Mouse (Mus musculus): ENCODE measurements around the gene Trim17. TPM values are rescaled to one million over a fixed set of nuclear protein-coding genes. Genes with fewer than 3 reads are reported as not detected.

Trim17 gene
- polyA plus RNA-seq, 1 experiment from 2014 or later = 0.14 TPM

GRCm38 (mm10) chr11:58958536-58958935 is 4.1 kb downstream of the Trim17 start:
- no peaks in the 10 kb centered on the region for H3K9me3 ChIP-seq (replicated peaks; ENCODE audit: control insufficient read depth, low read length)
- DNase-seq (ENCODE audit: low spot score) = no peak
- 96% methylated on average over 6 of the region's 6 CpGs for WGBS
- no peak overlapping the region for H3K9ac ChIP-seq (replicated peaks; ENCODE audit: low read length)
- H3K4me2 ChIP-seq (ENCODE audit: low read depth, low read length) = no peak overlapping the region
- no peak overlapping the region for H3K27ac ChIP-seq (replicated peaks; ENCODE audit: low read depth, low read length)
- ATAC-seq (replicated peaks; ENCODE audit: insufficient number of reproducible peaks, low FRiP score, low TSS enrichment, low read depth) = no peak
- H3K27me3 ChIP-seq (ENCODE audit: control insufficient read depth, insufficient read depth, low read length) = peaks cover 5% of the 10 kb centered on the region; the same call in 1 of the 2 replicates
- H3K4me3 ChIP-seq (ENCODE audit: low read depth, low read length) = no peak overlapping the region
- no peaks in the 10 kb centered on the region; the same call in 1 of the 2 replicates for H3K4me1 ChIP-seq (ENCODE audit: control insufficient read depth, insufficient read depth, low read length)
- H3K36me3 ChIP-seq (replicated peaks; ENCODE audit: control insufficient read depth, insufficient read depth, low read depth, low read length) = no peaks in the 10 kb centered on the region

- Histone ChIP-seq H3K9ac (replicated peaks; ENCODE audit: low read length) (no peak overlapping the region; the same call in 1 of the 2 replicates), H3K36me3 (replicated peaks; ENCODE audit: control insufficient read depth, insufficient read depth, low read depth, low read length) (no peaks in the 10 kb centered on the region), H3K27me3 (ENCODE audit: control insufficient read depth, insufficient read depth, low read length) (peaks cover 5% of the 10 kb centered on the region; the same call in 1 of the 2 replicates), H3K4me3 (ENCODE audit: low read depth, low read length) (peak overlapping the region; percentile 40), H3K27ac (replicated peaks; ENCODE audit: low read depth, low read length) (no peak overlapping the region), H3K4me2 (ENCODE audit: low read depth, low read length) (peak overlapping the region; percentile 82), H3K4me1 (ENCODE audit: control insufficient read depth, insufficient read depth, low read length) (no peaks in the 10 kb centered on the region; the same call in 1 of the 2 replicates), H3K9me3 (replicated peaks; ENCODE audit: control insufficient read depth, low read length) (no peaks in the 10 kb centered on the region)
- WGBS = 38% methylated on average over 15 of the region's 15 CpGs
- DNase-seq (ENCODE audit: low spot score) = no peak
- no peak for ATAC-seq (replicated peaks; ENCODE audit: insufficient number of reproducible peaks, low FRiP score, low TSS enrichment, low read depth)
These were observed 4.8 kb downstream of the Trim17 start for GRCm38 (mm10) chr11:58959186-58959825.

GRCm38 (mm10) chr11:58959921-58960465 is 5.5 kb downstream of the Trim17 start:
- no peaks in the 10 kb centered on the region; the same call in 1 of the 2 replicates for H3K4me1 ChIP-seq (ENCODE audit: control insufficient read depth, insufficient read depth, low read length)
- no peaks in the 10 kb centered on the region for H3K9me3 ChIP-seq (replicated peaks; ENCODE audit: control insufficient read depth, low read length)
- 2% methylated on average over 40 of the region's 40 CpGs for WGBS
- H3K9ac ChIP-seq (replicated peaks; ENCODE audit: low read length) = peak overlapping the region; percentile 34; the same call in 1 of the 2 replicates
- H3K27me3 ChIP-seq (ENCODE audit: control insufficient read depth, insufficient read depth, low read length) = peaks cover 5% of the 10 kb centered on the region; the same call in 1 of the 2 replicates
- DNase-seq (ENCODE audit: low spot score) (peak; percentile 84), ATAC-seq (replicated peaks; ENCODE audit: insufficient number of reproducible peaks, low FRiP score, low TSS enrichment, low read depth) (peak; percentile 54)
- peak overlapping the region; percentile 82 for H3K4me2 ChIP-seq (ENCODE audit: low read depth, low read length)
- no peak overlapping the region for H3K27ac ChIP-seq (replicated peaks; ENCODE audit: low read depth, low read length)
- no peaks in the 10 kb centered on the region for H3K36me3 ChIP-seq (replicated peaks; ENCODE audit: control insufficient read depth, insufficient read depth, low read depth, low read length)
- H3K4me3 ChIP-seq (ENCODE audit: low read depth, low read length) = peak overlapping the region; percentile 40

GRCm38 (mm10) chr11:58961364-58962177 is 7.1 kb downstream of the Trim17 start:
- H3K27ac ChIP-seq (replicated peaks; ENCODE audit: low read depth, low read length) = no peak overlapping the region
- no peak for DNase-seq (ENCODE audit: low spot score)
- no peak overlapping the region; the same call in 1 of the 2 replicates for H3K4me3 ChIP-seq (ENCODE audit: low read depth, low read length)
- H3K9me3 ChIP-seq (replicated peaks; ENCODE audit: control insufficient read depth, low read length) = no peaks in the 10 kb centered on the region
- 57% methylated on average over 50 of the region's 50 CpGs for WGBS
- no peak overlapping the region for H3K9ac ChIP-seq (replicated peaks; ENCODE audit: low read length)
- H3K4me1 ChIP-seq (ENCODE audit: control insufficient read depth, insufficient read depth, low read length) = no peaks in the 10 kb centered on the region; the same call in 1 of the 2 replicates
- peaks cover 5% of the 10 kb centered on the region; the same call in 1 of the 2 replicates for H3K27me3 ChIP-seq (ENCODE audit: control insufficient read depth, insufficient read depth, low read length)
- ATAC-seq (replicated peaks; ENCODE audit: insufficient number of reproducible peaks, low FRiP score, low TSS enrichment, low read depth) = no peak
- no peak overlapping the region for H3K4me2 ChIP-seq (ENCODE audit: low read depth, low read length)
- H3K36me3 ChIP-seq (replicated peaks; ENCODE audit: control insufficient read depth, insufficient read depth, low read depth, low read length) = no peaks in the 10 kb centered on the region

GRCm38 (mm10) chr11:58963543-58963942 is 9.1 kb downstream of the Trim17 start:
- H3K36me3 ChIP-seq (replicated peaks; ENCODE audit: control insufficient read depth, insufficient read depth, low read depth, low read length) = no peaks in the 10 kb centered on the region
- no peaks in the 10 kb centered on the region; the same call in 1 of the 2 replicates for H3K4me1 ChIP-seq (ENCODE audit: control insufficient read depth, insufficient read depth, low read length)
- no peak overlapping the region for H3K27ac ChIP-seq (replicated peaks; ENCODE audit: low read depth, low read length)
- no peak overlapping the region for H3K4me2 ChIP-seq (ENCODE audit: low read depth, low read length)
- no peaks in the 10 kb centered on the region for H3K9me3 ChIP-seq (replicated peaks; ENCODE audit: control insufficient read depth, low read length)
- H3K9ac ChIP-seq (replicated peaks; ENCODE audit: low read length) = peak overlapping the region; percentile 6
- no peak overlapping the region for H3K4me3 ChIP-seq (ENCODE audit: low read depth, low read length)
- WGBS = 34% methylated on average over 17 of the region's 17 CpGs
- DNase-seq (ENCODE audit: low spot score) = no peak
- peaks cover 5% of the 10 kb centered on the region; the same call in 1 of the 2 replicates for H3K27me3 ChIP-seq (ENCODE audit: control insufficient read depth, insufficient read depth, low read length)
- ATAC-seq (replicated peaks; ENCODE audit: insufficient number of reproducible peaks, low FRiP score, low TSS enrichment, low read depth) = no peak

DNA sequence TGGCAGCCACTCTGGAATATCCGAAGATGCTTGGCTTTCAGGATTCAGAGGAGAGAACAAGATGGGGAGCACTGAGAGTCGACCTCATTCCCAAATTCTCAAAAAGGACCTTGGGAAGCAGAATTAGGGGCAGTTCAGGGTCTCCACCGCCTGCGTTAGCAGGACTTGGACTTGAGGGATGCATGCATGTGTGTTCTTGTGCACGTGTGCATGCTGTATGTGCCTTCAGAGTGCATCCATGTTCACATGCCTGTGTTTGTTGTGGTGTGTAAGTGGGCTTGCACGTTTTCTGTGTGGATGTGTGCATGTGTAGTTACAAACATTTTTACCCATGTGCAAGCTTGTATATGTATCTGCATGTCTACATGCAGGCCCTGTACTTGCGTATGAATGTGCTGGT is 9.7 kb downstream of the Trim17 start:
- no peak overlapping the region for H3K4me3 ChIP-seq (ENCODE audit: low read depth, low read length)
- no peak overlapping the region for H3K4me2 ChIP-seq (ENCODE audit: low read depth, low read length)
- ATAC-seq (replicated peaks; ENCODE audit: insufficient number of reproducible peaks, low FRiP score, low TSS enrichment, low read depth) (no peak), DNase-seq (ENCODE audit: low spot score) (no peak)
- no peaks in the 10 kb centered on the region for H3K36me3 ChIP-seq (replicated peaks; ENCODE audit: control insufficient read depth, insufficient read depth, low read depth, low read length)
- no peaks in the 10 kb centered on the region for H3K9me3 ChIP-seq (replicated peaks; ENCODE audit: control insufficient read depth, low read length)
- H3K27me3 ChIP-seq (ENCODE audit: control insufficient read depth, insufficient read depth, low read length) = peaks cover 5% of the 10 kb centered on the region; the same call in 1 of the 2 replicates
- 85% methylated on average over 7 of the region's 7 CpGs for WGBS
- no peak overlapping the region for H3K27ac ChIP-seq (replicated peaks; ENCODE audit: low read depth, low read length)
- H3K9ac ChIP-seq (replicated peaks; ENCODE audit: low read length) = no peak overlapping the region
- no peaks in the 10 kb centered on the region; the same call in 1 of the 2 replicates for H3K4me1 ChIP-seq (ENCODE audit: control insufficient read depth, insufficient read depth, low read length)

DNA sequence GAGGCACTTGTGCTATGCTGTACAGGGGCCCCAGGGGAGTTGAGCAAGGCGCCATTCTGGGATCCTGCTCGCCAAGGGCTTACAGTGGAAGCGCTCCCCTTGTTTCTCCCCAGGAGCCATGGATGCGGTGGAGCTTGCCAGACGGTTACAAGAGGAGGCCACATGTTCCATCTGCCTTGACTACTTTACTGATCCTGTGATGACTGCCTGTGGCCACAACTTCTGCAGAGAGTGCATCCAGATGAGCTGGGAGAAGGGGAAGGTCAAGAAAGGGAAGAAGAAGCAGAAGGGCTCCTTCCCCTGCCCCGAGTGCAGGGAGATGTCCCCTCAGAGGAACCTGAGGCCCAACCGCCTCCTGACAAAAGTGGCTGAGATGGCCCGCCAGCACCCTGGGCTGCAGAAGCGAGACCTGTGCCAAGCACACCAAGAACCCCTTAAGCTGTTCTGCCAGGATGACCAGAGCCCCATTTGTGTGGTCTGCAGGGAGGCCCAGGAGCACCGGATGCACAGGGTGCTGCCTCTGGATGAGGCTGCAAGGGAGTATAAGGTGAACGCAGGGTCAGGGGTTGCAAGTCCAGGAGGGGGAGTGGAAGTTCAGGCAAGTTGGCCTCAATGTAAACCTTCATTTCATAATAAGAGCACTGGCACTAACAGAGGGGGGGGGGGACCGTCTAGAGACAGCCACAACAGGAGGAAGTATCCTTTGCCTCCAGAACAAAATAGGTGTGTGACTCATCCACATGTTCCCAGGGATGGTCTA is 10.7 kb downstream of the Trim17 start:
- Histone ChIP-seq H3K4me3 (ENCODE audit: low read depth, low read length) (no peak overlapping the region), H3K9ac (replicated peaks; ENCODE audit: low read length) (no peak overlapping the region), H3K4me1 (ENCODE audit: control insufficient read depth, insufficient read depth, low read length) (no peaks in the 10 kb centered on the region), H3K36me3 (replicated peaks; ENCODE audit: control insufficient read depth, insufficient read depth, low read depth, low read length) (no peaks in the 10 kb centered on the region), H3K9me3 (replicated peaks; ENCODE audit: control insufficient read depth, low read length) (no peaks in the 10 kb centered on the region), H3K4me2 (ENCODE audit: low read depth, low read length) (no peak overlapping the region), H3K27ac (replicated peaks; ENCODE audit: low read depth, low read length) (no peak overlapping the region), H3K27me3 (ENCODE audit: control insufficient read depth, insufficient read depth, low read length) (peaks cover 5% of the 10 kb centered on the region; the same call in 1 of the 2 replicates)
- DNase-seq (ENCODE audit: low spot score) = no peak
- whole genome bisulfite sequencing = 46% methylated on average over 12 of the region's 12 CpGs
- ATAC-seq (replicated peaks; ENCODE audit: insufficient number of reproducible peaks, low FRiP score, low TSS enrichment, low read depth) = no peak
